Mouse (Mus musculus): ENCODE measurements around the gene Map3k19.

Gene Map3k19

DNA sequence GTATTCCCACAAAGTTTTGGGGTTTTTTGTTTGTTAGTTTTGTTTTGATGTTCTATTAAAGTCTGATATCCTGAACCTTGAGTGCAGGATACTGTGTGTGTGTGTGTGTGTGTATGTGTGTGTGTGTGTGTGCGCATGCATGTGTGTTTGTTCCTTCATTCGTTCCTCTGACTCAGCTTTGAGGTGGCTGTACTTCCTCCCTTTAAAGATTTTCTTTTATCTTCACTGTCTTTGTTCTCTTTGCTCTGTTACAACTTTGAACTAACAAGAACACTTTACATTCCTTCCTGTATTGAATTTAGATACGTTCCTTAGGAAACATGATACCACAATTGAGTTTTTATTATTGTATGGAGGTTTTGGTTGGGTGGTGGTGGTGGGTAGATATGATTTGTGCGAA lies 58.5 kb downstream of the Map3k19 start:
- no peak for DNase-seq

DNA sequence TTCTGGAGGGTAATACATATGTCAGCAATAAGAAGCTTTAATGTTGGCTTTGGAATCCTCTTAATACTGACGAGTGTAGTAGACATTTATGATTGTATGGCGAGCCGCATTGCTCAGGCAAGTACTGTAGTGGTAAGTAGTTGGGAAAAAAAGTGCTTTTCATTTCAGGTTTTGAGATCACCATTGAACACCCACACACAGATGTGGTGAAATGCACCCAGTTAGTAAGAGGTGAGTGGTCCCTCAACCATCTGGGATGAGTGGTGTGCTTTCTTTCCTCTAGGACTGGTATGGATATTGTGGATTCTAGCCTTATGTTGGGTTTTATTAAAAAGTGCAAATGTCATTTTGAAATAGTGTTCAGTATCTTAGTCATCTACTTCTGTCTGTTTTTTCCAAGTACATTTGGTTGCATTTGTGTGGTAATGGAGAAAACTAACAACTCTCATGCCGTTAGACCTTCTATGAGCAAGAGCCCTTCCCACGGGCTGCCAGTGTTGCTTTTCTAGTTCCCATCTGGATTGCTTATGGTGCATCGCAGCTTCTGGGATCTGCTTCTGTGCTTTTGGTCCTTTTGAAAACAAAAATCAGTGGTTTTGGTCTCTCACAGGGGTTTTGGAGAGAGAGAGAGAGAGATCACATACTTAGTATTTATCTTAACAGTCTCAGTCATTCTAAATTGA lies 59.6 kb downstream of the Map3k19 start:
- no peak for DNase-seq

DNA sequence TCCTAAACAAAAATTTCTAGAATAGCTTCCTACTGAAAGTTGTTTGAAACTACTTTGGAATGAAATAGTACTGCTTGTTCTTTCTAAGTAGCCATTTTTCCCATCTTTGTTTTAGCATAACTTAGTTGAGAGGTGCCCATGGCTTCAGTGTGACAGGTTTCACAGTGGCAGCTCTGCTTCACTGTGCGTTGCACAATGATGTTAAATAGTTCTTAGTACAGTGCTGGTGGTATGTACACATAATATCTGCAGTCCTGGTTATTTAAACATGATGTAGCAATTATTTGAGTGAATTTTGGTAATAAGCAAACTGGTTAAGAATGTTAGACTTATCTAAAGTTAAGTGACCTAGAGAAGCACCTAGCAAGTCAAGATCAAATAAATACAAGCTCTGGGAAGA lies 61.4 kb downstream of the Map3k19 start:
- DNase-seq, result no peak

DNA sequence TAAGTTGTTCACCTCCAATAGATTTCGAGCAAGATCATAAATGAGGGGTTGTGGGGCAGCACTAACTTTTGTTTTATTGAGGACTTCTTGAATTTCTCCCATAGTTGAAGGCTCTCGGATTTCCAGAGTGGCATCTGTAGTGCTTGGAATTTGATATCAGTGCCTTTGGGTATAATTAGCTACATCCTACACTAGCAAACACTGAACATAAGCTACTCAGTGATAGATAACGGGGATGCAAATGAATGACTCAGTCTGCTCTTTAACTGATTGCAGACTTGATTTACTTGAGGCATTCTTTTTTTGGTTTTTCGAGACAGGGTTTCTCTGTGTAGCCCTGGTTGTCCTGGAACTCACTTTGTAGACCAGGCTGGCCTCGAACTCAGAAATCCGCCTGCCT lies 65.9 kb downstream of the Map3k19 start:
- DNase-seq, result no peak

DNA sequence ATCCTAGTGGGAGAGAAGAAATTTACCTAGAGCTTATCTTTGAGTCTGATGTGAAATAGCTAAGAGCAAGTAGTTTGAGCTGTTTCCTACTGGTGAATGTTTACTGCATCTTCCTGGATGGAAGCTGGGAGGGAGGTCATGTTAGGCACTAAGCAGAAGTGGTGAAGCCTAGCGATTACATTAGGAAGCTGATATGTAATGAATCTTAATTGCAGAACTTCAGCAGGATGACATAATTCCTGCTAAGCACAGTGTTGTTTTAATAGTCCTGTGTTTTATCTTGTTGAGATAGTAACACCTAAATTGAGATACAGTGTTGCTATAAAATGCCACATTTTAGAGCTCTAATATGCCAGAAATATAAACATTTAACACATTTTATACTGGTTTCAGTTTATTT lies 68.9 kb downstream of the Map3k19 start:
- DNase-seq, result no peak

DNA sequence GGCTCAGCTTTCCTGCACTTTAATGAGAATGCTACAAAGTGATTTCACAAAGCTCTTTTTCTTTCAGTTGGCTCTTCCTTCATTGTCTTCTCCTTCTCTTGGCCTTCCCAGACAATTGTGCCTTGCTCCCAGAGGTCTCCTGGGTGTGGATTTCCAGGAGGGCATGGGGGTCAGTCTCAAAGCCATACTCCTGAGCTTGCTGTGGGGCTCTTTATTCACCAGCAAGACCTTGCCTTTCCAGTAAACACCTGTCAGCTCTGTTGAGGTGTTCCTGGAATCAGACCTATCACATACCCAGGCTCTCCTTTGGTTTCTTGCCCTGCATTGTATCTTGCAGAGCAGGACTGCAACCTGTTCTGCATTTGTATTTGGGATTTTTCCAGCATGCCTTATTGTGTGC lies 71.0 kb downstream of the Map3k19 start:
- no peak for DNase-seq

DNA sequence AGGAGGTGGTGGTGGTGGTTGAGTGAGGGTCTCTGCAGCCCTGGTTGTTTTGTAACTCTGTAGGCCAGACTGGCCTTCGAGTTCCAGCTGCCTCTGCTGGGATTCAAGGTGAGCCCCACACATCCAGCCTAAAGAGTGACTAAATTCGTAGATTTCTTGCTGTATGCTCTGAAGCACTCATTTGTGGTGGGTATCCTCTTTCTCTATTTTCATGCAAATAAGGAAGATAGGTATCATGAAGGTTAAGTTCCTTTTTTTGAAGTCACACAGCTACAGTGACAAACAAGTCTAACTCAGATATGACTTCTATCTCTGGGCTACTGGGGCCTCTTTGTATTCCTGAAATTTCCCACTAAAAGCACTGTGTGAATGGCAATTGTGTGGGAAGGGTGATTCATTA lies 74.0 kb downstream of the Map3k19 start:
- no peak for DNase-seq

DNA sequence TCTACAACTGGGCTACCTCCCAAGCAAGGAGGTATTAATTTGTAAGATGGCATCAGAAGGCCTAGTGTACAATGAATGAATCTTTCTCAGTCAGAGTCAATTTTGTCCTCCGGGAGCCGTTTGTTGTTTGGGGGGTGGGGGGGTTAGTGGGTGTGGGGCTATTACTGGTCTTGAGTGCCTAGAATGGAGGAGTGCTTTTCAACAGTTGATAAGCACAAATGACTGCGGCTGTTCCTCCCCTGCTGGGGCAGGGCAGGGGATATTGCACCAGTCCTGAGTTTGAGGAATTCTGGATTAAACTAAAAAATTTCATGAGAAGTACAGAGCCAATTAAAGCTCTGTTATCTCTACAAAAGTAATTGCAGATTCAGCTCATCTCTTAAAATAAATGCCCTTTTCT lies 74.7 kb downstream of the Map3k19 start:
- DNase-seq, result no peak

DNA sequence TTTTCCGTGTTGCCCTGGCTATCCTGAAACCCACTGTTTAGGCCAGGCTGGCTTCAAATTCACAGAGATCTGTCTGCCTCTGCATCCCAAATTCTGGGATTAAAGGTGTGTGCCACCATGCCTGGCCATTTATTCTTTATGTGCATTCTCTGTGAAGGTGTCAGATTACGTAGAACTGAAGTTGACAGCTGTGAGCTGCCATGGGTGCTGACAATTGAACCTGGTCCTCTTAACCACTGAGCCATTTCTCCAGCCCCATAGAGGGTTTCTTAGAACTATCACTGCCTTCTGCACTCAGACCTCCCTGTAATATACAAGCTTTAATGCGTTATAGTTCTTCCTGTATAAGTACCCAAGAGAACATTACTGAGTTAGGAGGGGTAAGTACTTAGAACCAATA lies 76.2 kb downstream of the Map3k19 start:
- no peak for DNase-seq

DNA sequence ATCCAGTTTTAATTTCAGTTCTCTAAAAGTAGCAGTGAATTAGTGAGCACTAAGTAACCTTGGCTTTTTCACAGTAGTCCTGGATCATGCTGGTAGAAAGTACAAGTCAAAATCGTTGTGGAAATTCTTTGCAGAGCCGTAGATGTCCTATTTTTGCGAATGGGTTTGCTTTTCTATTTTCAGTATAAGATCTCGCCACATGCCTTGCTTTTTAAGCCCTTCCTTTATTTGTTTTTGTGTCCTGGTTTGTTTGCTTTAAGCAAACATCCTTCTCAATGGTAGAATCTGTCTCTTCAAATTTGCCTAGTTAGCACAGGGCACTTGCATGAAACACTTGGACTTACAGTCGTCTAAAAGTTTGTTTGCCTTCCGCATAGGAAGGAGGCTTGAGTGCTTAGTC lies 78.6 kb downstream of the Map3k19 start:
- DNase-seq, result no peak

DNA sequence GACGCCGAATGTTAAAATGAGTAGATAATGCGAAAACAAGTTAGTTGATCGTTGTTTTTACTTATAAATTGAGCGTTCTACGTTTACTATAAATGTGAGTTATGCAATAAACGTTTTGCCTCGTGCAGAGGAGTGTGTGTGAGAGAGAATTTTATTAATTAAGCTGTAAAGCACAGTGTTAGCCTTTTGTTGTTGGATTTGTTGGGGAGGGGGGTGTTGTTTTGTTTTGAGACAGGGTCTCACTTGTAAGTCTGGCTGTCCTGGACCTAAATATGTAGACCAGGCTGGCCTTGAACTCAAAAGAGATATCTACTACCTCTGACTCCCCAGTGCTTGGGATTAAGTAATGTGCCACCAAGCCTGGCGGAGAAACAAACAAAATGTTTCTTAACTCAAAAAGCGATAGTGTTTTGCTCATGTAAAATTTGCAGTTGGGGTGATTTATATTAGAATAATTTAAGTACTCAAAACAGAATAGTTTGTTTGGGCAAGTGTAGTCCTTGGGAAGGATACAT lies 79.6 kb downstream of the Map3k19 start:
- no peak for DNase-seq

DNA sequence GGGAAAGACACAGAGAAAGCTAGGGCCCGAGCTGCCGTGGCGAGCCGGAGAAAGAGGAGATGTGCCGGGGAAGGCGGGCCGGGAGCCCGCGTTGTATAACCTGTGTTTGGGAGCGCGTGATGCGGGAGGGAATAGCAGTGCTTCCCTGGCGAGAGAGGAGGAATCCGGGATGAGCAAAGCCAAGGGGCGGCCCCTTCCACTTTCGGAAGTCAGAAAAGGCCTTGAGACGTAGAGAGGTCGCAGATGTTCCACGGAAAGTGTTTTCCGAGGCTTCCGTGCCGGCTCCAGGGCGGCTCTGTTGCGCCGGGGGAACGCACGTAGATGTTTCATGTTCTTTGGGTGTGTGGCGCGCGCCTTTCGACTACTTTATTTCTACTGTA lies 80.3 kb downstream of the Map3k19 start:
- peak; percentile 52 to 60 for DNase-seq

DNA sequence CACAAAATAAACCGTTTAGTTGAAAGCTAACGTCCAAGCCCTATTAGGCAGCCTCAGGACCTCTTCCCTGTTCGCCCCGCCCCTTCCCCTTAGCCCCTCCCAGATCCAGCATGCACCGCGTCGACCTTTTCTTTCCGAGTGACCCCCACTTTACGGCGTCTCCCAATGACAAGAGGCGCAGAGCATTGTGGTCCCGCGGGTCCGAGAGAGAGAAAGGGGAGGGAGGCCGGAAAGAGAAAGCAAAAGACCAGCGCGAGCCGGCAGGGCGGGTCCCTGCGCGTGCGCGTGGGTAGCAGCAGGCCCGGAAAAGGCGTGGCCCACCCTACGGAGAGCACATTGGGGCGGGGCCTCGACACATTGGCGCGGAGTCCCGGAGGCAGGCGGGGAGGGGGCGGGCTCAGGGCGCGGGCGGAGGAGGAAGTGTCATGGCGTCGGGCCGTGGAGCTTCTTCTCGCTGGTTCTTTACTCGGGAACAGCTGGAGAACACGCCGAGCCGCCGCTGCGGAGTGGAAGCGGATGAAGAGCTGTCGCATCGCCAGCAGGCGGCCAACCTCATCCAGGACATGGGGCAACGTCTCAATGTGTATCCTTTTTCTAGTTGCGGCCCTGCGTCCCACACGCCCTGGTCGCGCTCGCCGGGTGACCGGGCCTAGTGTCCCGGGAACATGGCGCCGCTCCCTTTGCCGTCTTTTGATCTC lies 80.9 kb downstream of the Map3k19 start, which contains the start of gene Ccnt2:
Gene Ccnt2 (plus strand): TSS at position 362 of the 698 bp plus-strand sequence.
- peak; percentile 99 for DNase-seq

DNA sequence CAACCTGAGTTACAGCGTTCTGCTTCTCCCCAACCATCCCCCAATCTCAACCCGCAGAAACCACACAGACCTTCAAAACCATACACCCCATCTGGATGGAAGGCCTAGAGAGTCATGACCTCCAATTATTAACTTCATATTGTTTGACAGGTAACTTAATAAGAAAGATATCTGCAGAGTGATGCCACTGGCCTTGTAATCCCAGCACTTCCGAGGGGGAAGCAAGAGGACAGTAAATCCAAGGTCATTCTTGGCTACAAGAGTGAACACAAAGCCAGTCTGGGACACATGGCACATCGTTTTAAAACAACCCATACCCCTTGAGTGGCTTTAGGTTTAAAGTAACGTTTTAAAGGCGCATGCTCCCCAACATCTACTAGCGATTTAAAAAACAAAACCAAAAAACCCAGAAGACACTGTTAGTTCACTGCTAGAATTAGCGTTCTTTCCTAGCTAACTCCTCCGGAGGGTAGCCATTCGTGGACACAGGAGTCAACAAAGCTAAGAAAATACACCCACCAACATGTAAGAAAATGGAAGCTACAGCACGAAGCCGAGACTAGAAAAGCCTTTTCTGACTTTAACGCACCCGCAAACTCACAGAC lies 81.5 kb downstream of the Map3k19 start:
- no peak for DNase-seq

DNA sequence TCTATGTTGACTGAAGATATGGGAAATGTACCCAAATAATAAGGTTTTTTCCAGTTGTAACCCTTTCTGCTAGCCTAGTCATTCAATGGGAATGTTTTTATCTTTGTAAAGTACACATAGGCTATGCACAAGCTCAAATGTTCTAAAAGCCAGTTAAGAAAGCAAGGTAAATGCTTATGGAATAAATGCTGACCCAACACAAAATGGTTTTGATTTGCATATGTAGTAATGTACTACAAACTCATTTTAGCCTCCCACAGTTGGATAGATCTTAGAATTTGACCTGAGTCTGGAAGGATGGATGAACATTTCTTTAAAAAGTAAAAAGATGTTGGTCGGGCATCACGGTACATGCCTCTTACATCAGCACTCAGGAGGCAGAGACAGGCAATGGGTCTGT lies 88.1 kb downstream of the Map3k19 start:
- DNase-seq, result no peak

DNA sequence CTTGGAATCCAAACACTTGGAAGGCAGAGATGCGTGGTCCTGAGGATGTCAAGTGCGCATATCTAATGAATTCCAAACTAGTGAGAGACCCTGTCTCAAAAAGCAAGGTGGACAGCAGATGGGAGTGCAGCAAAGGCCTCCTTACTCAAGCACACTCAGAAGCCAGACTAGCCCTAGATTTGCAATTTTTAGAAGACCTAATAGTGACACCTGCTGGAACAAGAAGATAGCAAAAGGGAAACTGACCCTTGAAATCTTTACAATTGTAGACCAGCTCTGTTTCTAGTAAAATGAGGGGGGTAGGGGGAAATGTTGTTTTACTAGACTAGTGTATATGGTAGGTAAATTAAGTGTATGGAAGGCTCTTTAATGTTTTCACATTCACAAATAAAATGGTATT lies 89.4 kb downstream of the Map3k19 start:
- DNase-seq, result no peak

Data from lung, adult 18-20 months (tissue).